Mouse (Mus musculus) embryonic facial prominence, embryonic 15.5 days (tissue): ENCODE data around the gene Tnni3. TPM values are rescaled to one million over a fixed set of nuclear protein-coding genes. Genes with fewer than 3 reads are reported as not detected.
A peak's percentile ranks its signal among the peaks of the same experiment; 100 is the strongest.
"Not testable (repeated sequence)": the region's sequence is repeated elsewhere in the genome, so short reads cannot be mapped to it uniquely, and the experiment has no call there.

Source experiments
- ATAC-seq: fragments of 200-750 bp; cut with Nextera tagmentation; 2 replicates; pipeline ENCODE4 v1.8.0; 2017; ENCODE audit warnings: low read depth, moderate TSS enrichment; ENCODE audit not compliant: insufficient number of reproducible peaks, low FRiP score, low TSS enrichment
- H3K27ac ChIP-seq: fragments of 300-500 bp; sonication (generic); replicated peaks from 2 replicates; pipeline ENCODE4 v1.5.1; 2015; ENCODE audit warnings: mild to moderate bottlenecking, inconsistent platforms
- H3K27me3 ChIP-seq: fragments of 300-500 bp; sonication (generic); 2 replicates; pipeline ENCODE4 v1.6.1; 2015; ENCODE audit warnings: inconsistent platforms
- H3K36me3 ChIP-seq: fragments of 300-500 bp; sonication (generic); 2 replicates; pipeline ENCODE4 v1.6.1; 2015; ENCODE audit warnings: mild to moderate bottlenecking, inconsistent platforms
- H3K4me1 ChIP-seq: fragments of 300-500 bp; sonication (generic); 2 replicates; pipeline ENCODE4 v1.6.1; 2015; ENCODE audit warnings: inconsistent platforms
- H3K4me2 ChIP-seq: fragments of 300-500 bp; sonication (generic); replicated peaks from 2 replicates; pipeline ENCODE4 v1.6.1; 2015; ENCODE audit warnings: mild to moderate bottlenecking, inconsistent platforms
- H3K4me3 ChIP-seq: fragments of 300-500 bp; sonication (generic); replicated peaks from 2 replicates; pipeline ENCODE4 v1.5.1; 2015; ENCODE audit warnings: mild to moderate bottlenecking, inconsistent platforms
- H3K9ac ChIP-seq: fragments of 300-500 bp; sonication (generic); 2 replicates; pipeline ENCODE4 v1.6.1; 2015; ENCODE audit warnings: inconsistent platforms
- H3K9me3 ChIP-seq: fragments of 300-500 bp; sonication (generic); replicated peaks from 2 replicates; pipeline ENCODE4 v1.6.1; 2016; ENCODE audit warnings: inconsistent platforms
- WGBS: fragments of 180-500 bp; shearing (Covaris S2); methylation state at CpG from one replicate; pipeline ENCODE4 v1.1.7; 2015; 5-methylcytosine and 5-hydroxymethylcytosine counted together
- polyA plus RNA-seq: library from polyadenylated mRNA; unstranded; fragments of >200 nt; fragmentation: Nextera tagmentation; extraction: Ambion mirVana; gene quantifications from 2 replicates; pipeline ENCODE4 v1.2.1, GENCODE M21; 2015

The Tnni3 gene
- 5.1 and 5.9 TPM in 2 replicates for polyA plus RNA-seq

DNA sequence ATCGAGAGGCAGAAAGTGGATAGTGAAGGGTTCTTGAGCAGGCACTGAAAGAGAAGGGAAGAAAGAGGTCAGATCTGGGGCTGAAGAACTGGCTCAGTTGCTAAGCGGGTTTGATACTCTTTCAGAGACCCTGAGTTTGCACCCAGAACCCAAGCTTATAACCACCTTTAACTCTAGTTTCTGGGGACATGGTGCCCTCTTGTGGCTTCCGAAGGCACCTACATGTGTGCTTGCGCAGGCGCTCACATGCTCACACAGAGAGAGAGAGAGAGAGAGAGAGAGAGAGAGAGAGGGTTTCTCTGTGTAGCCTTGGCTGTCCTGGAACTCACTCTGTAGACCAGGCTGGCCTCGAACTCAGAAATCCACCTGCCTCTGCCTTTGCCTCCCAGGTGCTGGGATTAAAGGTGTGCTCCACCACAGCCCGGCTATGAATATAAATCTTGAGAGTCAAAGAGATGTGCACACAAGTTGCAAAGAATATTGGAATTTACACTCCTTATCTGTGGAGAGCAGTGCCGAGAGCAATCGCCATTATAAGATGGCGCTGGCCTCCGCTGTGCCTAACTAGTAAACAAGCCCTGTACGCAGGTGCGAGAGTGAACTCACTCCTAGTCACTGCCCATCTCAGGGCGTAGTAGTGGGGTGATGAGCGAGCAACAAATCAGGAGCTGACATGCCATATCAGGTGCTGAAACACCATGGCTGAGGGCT, at the start of gene Tnni3:
Tnni3 (minus strand) TSS at position 18 of the 711 bp plus-strand sequence.
- not testable (repeated sequence) for ATAC-seq, H3K4me3 ChIP-seq, H3K27me3 ChIP-seq, H3K36me3 ChIP-seq, H3K9ac ChIP-seq, H3K4me2 ChIP-seq, H3K27ac ChIP-seq, H3K9me3 ChIP-seq
- peaks cover 24% of the 10 kb centered on the region for H3K4me1 ChIP-seq
- WGBS: 68% methylated on average over 15 of the region's 15 CpGs

- H3K4me2 ChIP-seq, H3K4me3 ChIP-seq, H3K4me1 ChIP-seq, H3K9me3 ChIP-seq, H3K27ac ChIP-seq, H3K27me3 ChIP-seq, H3K36me3 ChIP-seq, ATAC-seq, H3K9ac ChIP-seq: not testable (repeated sequence)
- 76% methylated on average over 2 of the region's 2 CpGs for WGBS
Measured at GRCm38 (mm10) chr7:4572361-4572760, 48.3 kb upstream of the Tnni3 start.

GRCm38 (mm10) chr7:4562660-4563059, 38.6 kb upstream of the Tnni3 start:
- no peaks in the 10 kb centered on the region for H3K9me3 ChIP-seq
- H3K4me1 ChIP-seq: no peaks in the 10 kb centered on the region
- no peak overlapping the region for H3K4me3 ChIP-seq
- ATAC-seq: no peak
- WGBS: 93% methylated on average over 3 of the region's 3 CpGs
- no peak overlapping the region for H3K4me2 ChIP-seq
- no peaks in the 10 kb centered on the region for H3K36me3 ChIP-seq
- H3K9ac ChIP-seq: no peak overlapping the region
- no peak overlapping the region for H3K27ac ChIP-seq
- no peaks in the 10 kb centered on the region for H3K27me3 ChIP-seq

DNA sequence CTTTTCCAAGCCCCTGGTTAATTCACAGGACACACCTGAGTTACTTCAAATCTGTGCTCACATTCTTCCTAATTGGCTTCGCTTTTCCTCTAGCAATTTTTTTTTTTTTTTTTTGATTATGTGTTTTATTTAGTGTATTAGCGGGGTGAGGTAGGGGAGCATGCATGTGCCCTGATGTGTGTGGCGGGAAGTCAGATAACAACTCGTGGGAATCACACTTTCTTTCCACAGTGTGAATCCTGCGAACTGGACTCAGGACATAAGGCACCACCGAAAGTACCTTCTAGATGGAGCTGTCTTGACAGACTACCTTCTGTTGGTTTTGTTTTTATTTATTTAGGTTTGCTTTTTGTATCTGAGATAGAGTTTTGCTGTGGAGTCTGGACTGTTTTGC, 33.1 kb upstream of the Tnni3 start:
- H3K4me2 ChIP-seq: no peak overlapping the region
- no peak overlapping the region for H3K4me3 ChIP-seq
- H3K27me3 ChIP-seq: no peaks in the 10 kb centered on the region
- no peaks in the 10 kb centered on the region for H3K9me3 ChIP-seq
- ATAC-seq: no peak
- H3K4me1 ChIP-seq: no peaks in the 10 kb centered on the region
- no peak overlapping the region for H3K9ac ChIP-seq
- H3K27ac ChIP-seq: no peak overlapping the region
- no peaks in the 10 kb centered on the region for H3K36me3 ChIP-seq
- 72% methylated on average over 6 of the region's 6 CpGs for WGBS

DNA sequence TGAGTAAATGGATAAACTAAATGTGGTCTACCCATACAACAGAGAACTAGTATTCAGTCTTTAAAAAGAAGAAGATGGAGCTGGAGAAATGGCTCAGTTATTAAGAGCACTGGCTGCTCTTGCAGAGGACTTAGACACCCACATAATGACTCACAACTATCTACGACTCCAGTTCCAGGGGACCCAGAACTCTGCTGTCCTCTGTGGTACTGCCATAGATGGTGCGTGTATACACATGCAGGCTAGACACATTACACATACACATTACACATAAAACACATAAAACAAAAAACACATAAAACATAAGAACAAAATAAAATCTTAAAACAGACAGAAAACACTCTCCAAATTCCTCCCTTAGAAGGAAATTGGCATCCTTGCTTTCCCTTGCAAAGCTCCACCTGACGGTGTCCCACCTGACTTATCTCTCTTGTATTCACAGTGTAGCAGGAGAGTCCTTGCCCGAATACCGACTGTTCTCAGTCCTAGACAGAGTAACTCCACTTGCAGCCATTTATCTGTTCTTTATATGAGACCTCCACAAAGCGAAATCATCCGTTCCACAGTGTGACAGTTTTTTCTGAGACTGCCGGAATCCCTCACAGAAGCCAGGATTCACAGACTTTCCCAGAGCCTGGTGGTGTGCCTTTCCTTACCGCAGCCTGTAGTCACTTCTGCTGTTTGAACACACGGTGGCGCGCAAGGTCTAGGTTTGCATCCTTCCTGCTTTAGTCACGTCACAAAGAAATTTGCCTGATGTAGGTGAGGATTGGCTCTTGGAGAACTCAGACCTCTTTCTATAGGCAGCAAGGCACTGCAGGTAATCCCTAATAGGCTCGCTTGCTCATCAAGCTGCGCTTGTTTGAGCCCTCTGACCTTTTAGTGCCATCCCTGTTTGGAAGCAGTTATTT, 32.5 kb upstream of the Tnni3 start:
- H3K9ac ChIP-seq: no peak overlapping the region
- no peaks in the 10 kb centered on the region for H3K4me1 ChIP-seq
- 21% methylated on average over 15 of the region's 15 CpGs for WGBS
- ATAC-seq: peak; percentile 69
- no peak overlapping the region for H3K27ac ChIP-seq
- H3K4me3 ChIP-seq: no peak overlapping the region
- no peaks in the 10 kb centered on the region for H3K9me3 ChIP-seq
- no peak overlapping the region for H3K4me2 ChIP-seq
- H3K27me3 ChIP-seq: no peaks in the 10 kb centered on the region
- H3K36me3 ChIP-seq: no peaks in the 10 kb centered on the region

DNA sequence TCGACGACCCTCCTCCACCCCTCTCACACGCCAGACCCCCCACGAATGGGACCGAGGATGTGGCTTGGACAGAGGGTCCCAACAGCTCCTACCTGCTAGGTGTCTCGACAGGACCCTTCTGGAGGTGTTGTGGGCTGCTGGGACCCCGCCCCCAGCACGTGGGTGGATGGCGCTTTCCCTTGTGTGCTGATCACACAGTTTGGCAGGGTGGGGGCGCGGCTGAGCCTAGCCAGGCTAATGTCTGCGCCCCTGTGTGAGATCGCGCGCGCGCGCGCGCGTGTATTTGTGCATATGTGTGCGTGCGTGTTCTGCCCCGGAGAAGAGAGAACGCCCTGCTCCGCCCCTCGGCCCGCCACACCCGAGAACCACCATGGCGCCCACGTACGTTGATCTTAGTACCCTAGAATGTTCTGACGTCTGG, 23.2 kb upstream of the Tnni3 start, which contains the start of gene Syt5:
Syt5 (minus strand) TSS at position 321 of the 421 bp plus-strand sequence.
- Histone ChIP-seq H3K4me2 (peak within 1 kb of the TSS; percentile 75), H3K9me3 (no peaks in the 10 kb centered on the region), H3K27me3 (peaks cover 11% of the 10 kb centered on the region; the same call in 1 of the 2 replicates), H3K4me1 (peaks cover 11% of the 10 kb centered on the region), H3K36me3 (no peaks in the 10 kb centered on the region), H3K27ac (no peak within 1 kb of the TSS), H3K4me3 (peak within 1 kb of the TSS; percentile 39), H3K9ac (no peak within 1 kb of the TSS; the same call in 1 of the 2 replicates)
- ATAC-seq: no peak; the same call in 1 of the 2 replicates
- 4% methylated on average over 31 of the region's 33 CpGs for WGBS

DNA sequence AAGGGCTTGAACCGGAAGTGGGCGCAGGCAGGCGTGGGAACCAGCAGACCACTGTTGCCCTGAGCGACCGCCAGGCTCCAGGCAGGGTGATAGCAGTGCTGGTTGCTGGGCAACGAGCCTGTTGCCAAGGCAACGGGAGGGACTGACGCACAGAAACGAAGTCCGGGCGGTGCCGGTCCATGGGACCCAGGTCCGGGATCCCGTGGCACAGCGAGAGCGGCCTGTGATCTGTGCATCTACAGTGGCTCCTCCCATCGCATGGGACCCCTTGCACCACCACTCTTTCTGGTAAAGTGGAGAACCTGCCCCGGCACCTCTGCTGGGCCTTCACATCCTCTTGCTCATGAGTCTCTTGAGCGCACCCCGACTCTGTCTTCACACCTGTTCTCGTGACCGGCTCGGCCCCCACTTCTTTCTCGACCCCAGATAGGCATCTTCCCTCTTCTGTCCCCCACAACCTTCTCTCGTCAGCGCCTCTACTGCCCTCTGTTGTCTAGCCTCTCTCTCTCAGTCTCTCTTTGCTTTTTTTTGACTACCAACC, 22.6 kb upstream of the Tnni3 start:
- no peak overlapping the region for H3K9ac ChIP-seq

DNA sequence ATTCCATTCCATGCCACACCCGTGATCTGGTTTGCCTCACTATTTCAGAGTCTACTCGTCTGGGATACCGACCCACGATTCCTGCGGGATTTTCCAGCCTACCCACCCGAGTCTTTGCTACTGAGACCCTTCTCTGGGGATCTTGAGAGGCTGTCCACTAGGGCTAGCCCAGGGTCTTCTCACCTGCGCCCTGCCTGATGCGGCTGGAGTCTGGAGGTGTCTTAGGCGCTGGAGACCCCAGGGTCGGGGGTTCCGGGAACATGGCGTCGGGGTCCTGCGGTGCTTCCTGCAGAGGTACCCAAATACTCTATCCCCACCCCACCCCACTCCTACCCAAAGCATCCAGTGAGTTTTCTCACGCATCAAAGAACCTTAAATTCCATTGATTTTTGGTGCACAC, 22.0 kb upstream of the Tnni3 start:
- ATAC-seq: no peak
- H3K27ac ChIP-seq: no peak overlapping the region
- H3K4me3 ChIP-seq: peak overlapping the region; percentile 39; the same call in 1 of the 2 replicates
- no peak overlapping the region for H3K9ac ChIP-seq
- H3K4me1 ChIP-seq: peaks cover 11% of the 10 kb centered on the region
- H3K9me3 ChIP-seq: no peaks in the 10 kb centered on the region
- peaks cover 11% of the 10 kb centered on the region; the same call in 1 of the 2 replicates for H3K27me3 ChIP-seq
- H3K36me3 ChIP-seq: no peaks in the 10 kb centered on the region
- WGBS: 74% methylated on average over 15 of the region's 15 CpGs
- peak overlapping the region; percentile 75; the same call in 1 of the 2 replicates for H3K4me2 ChIP-seq

More for the DNA sequence above, 22.6 kb upstream of the Tnni3 start:
- Histone ChIP-seq H3K27me3 (peaks cover 11% of the 10 kb centered on the region; the same call in 1 of the 2 replicates), H3K36me3 (no peaks in the 10 kb centered on the region), H3K27ac (no peak overlapping the region), H3K9me3 (no peaks in the 10 kb centered on the region), H3K4me3 (peak overlapping the region; percentile 39), H3K4me1 (peaks cover 11% of the 10 kb centered on the region), H3K4me2 (peak overlapping the region; percentile 75)
- WGBS: 3% methylated on average over 26 of the region's 26 CpGs
- peak; percentile 53; the same call in 1 of the 2 replicates for ATAC-seq

GRCm38 (mm10) chr7:4542013-4542412, 18.0 kb upstream of the Tnni3 start:
- Histone ChIP-seq H3K36me3 (no peaks in the 10 kb centered on the region), H3K27ac (no peak overlapping the region), H3K9me3 (no peaks in the 10 kb centered on the region), H3K9ac (no peak overlapping the region), H3K4me3 (no peak overlapping the region), H3K4me2 (no peak overlapping the region), H3K27me3 (peaks cover 8% of the 10 kb centered on the region; the same call in 1 of the 2 replicates), H3K4me1 (peaks cover 7% of the 10 kb centered on the region)
- 38% methylated on average over 17 of the region's 17 CpGs for WGBS
- ATAC-seq: no peak

- H3K4me2 ChIP-seq: no peak overlapping the region
- H3K4me3 ChIP-seq: no peak overlapping the region
- H3K27me3 ChIP-seq: peaks cover 3% of the 10 kb centered on the region; the same call in 1 of the 2 replicates
- 60% methylated on average over 5 of the region's 5 CpGs for WGBS
- H3K4me1 ChIP-seq: peaks cover under 1% of the 10 kb centered on the region; the same call in 1 of the 2 replicates
- no peak overlapping the region for H3K27ac ChIP-seq
- no peak for ATAC-seq
- H3K9ac ChIP-seq: no peak overlapping the region
- H3K9me3 ChIP-seq: no peaks in the 10 kb centered on the region
- no peaks in the 10 kb centered on the region for H3K36me3 ChIP-seq
Measured at GRCm38 (mm10) chr7:4541344-4541743, 17.3 kb upstream of the Tnni3 start.

GRCm38 (mm10) chr7:4539019-4539418, 15.0 kb upstream of the Tnni3 start:
- Histone ChIP-seq H3K4me2 (no peak overlapping the region), H3K9ac (no peak overlapping the region), H3K4me1 (no peaks in the 10 kb centered on the region), H3K4me3 (no peak overlapping the region), H3K27ac (no peak overlapping the region), H3K9me3 (no peaks in the 10 kb centered on the region), H3K27me3 (no peaks in the 10 kb centered on the region), H3K36me3 (no peaks in the 10 kb centered on the region)
- WGBS: 66% methylated on average over 2 of the region's 2 CpGs
- peak; percentile 34; the same call in 1 of the 2 replicates for ATAC-seq
